Mouse (Mus musculus) MEL (cell line): ENCODE measurements around the gene Cnst. TPM values are rescaled to one million over a fixed set of nuclear protein-coding genes. Genes with fewer than 3 reads are reported as not detected.

ENCODE experiments used
- DNase-seq: peaks from one replicate; pipeline ENCODE4 v3.0.0; 2011; ENCODE audit warnings: low read depth, low spot score
- H3K27ac ChIP-seq: 2 replicates; pipeline ENCODE4 v1.5.1; 2012; ENCODE audit warnings: low read depth, mild to moderate bottlenecking, control low read depth, low read length, moderate library complexity; ENCODE audit not compliant: control insufficient read depth
- H3K27me3 ChIP-seq, 2 experiments: fragments of 150-350 bp in 1 of 2; sonication (generic) in 1 of 2; 2 replicates each; pipeline ENCODE4 v1.6.1; 2012; ENCODE audit warnings: low read length in 2 of 2, mild to moderate bottlenecking in 2 of 2, improper control_type of control experiment in 1 of 2, moderate library complexity in 1 of 2; ENCODE audit not compliant: insufficient read depth in 2 of 2, control insufficient read depth in 1 of 2
- H3K36me3 ChIP-seq, 2 experiments: 2 replicates each; pipeline ENCODE4 v1.6.1; 2012 to 2014; ENCODE audit warnings: low read length in 2 of 2, improper control_type of control experiment in 1 of 2, inconsistent platforms in 1 of 2, mild to moderate bottlenecking in 1 of 2; ENCODE audit not compliant: insufficient read depth in 2 of 2, control insufficient read depth in 1 of 2
- H3K4me1 ChIP-seq, 2 experiments: fragments of 150-350 bp in 1 of 2; sonication (generic) in 1 of 2; 2 replicates each; pipeline ENCODE4 v1.6.1; 2012; ENCODE audit warnings: low read length in 2 of 2, improper control_type of control experiment in 1 of 2, mild to moderate bottlenecking in 1 of 2; ENCODE audit not compliant: insufficient read depth in 2 of 2, control insufficient read depth in 1 of 2
- H3K4me3 ChIP-seq, 2 experiments: fragments of 150-350 bp in 1 of 2; sonication (generic) in 1 of 2; 2 replicates each; pipeline ENCODE4 v1.5.1; 2012; ENCODE audit warnings: low read depth in 2 of 2, low read length in 2 of 2, mild to moderate bottlenecking in 2 of 2, moderate library complexity in 2 of 2, control low read depth in 1 of 2, improper control_type of control experiment in 1 of 2; ENCODE audit not compliant: control insufficient read depth in 1 of 2, insufficient read depth in 1 of 2
- H3K79me2 ChIP-seq: 2 replicates; pipeline ENCODE4 v1.6.1; 2012; ENCODE audit warnings: mild to moderate bottlenecking, low read length, moderate library complexity; ENCODE audit not compliant: control insufficient read depth, poor library complexity, insufficient read depth
- H3K9ac ChIP-seq: 2 replicates; pipeline ENCODE4 v1.6.1; 2012; ENCODE audit warnings: low read depth, mild to moderate bottlenecking, control low read depth, low read length, moderate library complexity; ENCODE audit not compliant: control insufficient read depth, poor library complexity, severe bottlenecking
- H3K9me3 ChIP-seq: fragments of 150-350 bp; sonication (generic); replicated peaks from 2 replicates; pipeline ENCODE4 v1.6.1; 2012; ENCODE audit warnings: mild to moderate bottlenecking, low read length, improper control_type of control experiment, moderate library complexity; ENCODE audit not compliant: insufficient read depth
- BHLHE40 ChIP-seq: IDR thresholded peaks from 2 replicates; pipeline ENCODE4 v1.6.1; 2012; ENCODE audit warnings: low read depth, mild to moderate bottlenecking, inconsistent platforms, low read length, improper control_type of control experiment, borderline replicate concordance
- CHD2 ChIP-seq: IDR thresholded peaks from 2 replicates; pipeline ENCODE4 v1.6.1; 2011; ENCODE audit warnings: low read length, improper control_type of control experiment
- CTCF ChIP-seq, 3 experiments: IDR thresholded peaks in 2 of 3; conservative IDR thresholded peaks in 1 of 3; 2 replicates each; pipeline ENCODE4 v1.5.1; 2011 to 2012; ENCODE audit warnings: low read length in 3 of 3, low read depth in 2 of 3, mild to moderate bottlenecking in 2 of 3, improper control_type of control experiment in 1 of 3, inconsistent platforms in 1 of 3, mixed read lengths in 1 of 3, moderate library complexity in 1 of 3; ENCODE audit not compliant: control insufficient read depth in 1 of 3, insufficient read depth in 1 of 3, poor library complexity in 1 of 3, severe bottlenecking in 1 of 3
- EP300 ChIP-seq, 2 experiments: IDR thresholded peaks; 2 replicates each; pipeline ENCODE4 v1.6.1; 2011; ENCODE audit warnings: improper control_type of control experiment in 2 of 2, low read length in 2 of 2, low read depth in 1 of 2, mild to moderate bottlenecking in 1 of 2
- ETS1 ChIP-seq: IDR thresholded peaks from 2 replicates; pipeline ENCODE4 v1.6.1; 2012; ENCODE audit warnings: low read depth, mild to moderate bottlenecking, inconsistent platforms, low read length, improper control_type of control experiment, moderate library complexity
- GABPA ChIP-seq: IDR thresholded peaks from 2 replicates; pipeline ENCODE4 v1.6.1; 2012; ENCODE audit warnings: low read depth, mild to moderate bottlenecking, inconsistent platforms, low read length, improper control_type of control experiment, moderate library complexity
- GATA1 ChIP-seq: IDR thresholded peaks from 2 replicates; pipeline ENCODE4 v1.6.1; 2011; ENCODE audit warnings: low read depth, low read length, improper control_type of control experiment
- JUND ChIP-seq: IDR thresholded peaks from 2 replicates; pipeline ENCODE4 v1.6.1; 2011; ENCODE audit warnings: low read depth, mild to moderate bottlenecking, improper control_type of control experiment, low read length
- MAX ChIP-seq: IDR thresholded peaks from 2 replicates; pipeline ENCODE4 v1.6.1; 2011; ENCODE audit warnings: low read length, improper control_type of control experiment
- MXI1 ChIP-seq: IDR thresholded peaks from 2 replicates; pipeline ENCODE4 v1.6.1; 2011; ENCODE audit warnings: mild to moderate bottlenecking, low read depth, low read length, improper control_type of control experiment
- MYB ChIP-seq: IDR thresholded peaks from 2 replicates; pipeline ENCODE4 v1.6.1; 2011; ENCODE audit warnings: mild to moderate bottlenecking, low read depth, low read length, improper control_type of control experiment
- NELFE ChIP-seq: IDR thresholded peaks from 2 replicates; pipeline ENCODE4 v1.6.1; 2011; ENCODE audit warnings: low read depth, low read length, improper control_type of control experiment
- POLR2A ChIP-seq, 2 experiments: IDR thresholded peaks; 2 replicates each; pipeline ENCODE4 v1.6.1; 2011 to 2012; ENCODE audit warnings: low read length in 2 of 2, mild to moderate bottlenecking in 2 of 2, control low read depth in 1 of 2, improper control_type of control experiment in 1 of 2, low read depth in 1 of 2, moderate library complexity in 1 of 2; ENCODE audit not compliant: control insufficient read depth in 1 of 2, insufficient read depth in 1 of 2, poor library complexity in 1 of 2
- POLR2AphosphoS2 ChIP-seq: IDR thresholded peaks from 2 replicates; pipeline ENCODE4 v1.6.1; 2011; ENCODE audit warnings: low read length, improper control_type of control experiment
- RAD21 ChIP-seq: IDR thresholded peaks from 2 replicates; pipeline ENCODE4 v1.6.1; 2011; ENCODE audit warnings: mild to moderate bottlenecking, low read depth, low read length, improper control_type of control experiment
- SIN3A ChIP-seq: IDR thresholded peaks from 2 replicates; pipeline ENCODE4 v1.6.1; 2012; ENCODE audit warnings: low read length, improper control_type of control experiment, inconsistent platforms
- TBP ChIP-seq: IDR thresholded peaks from 2 replicates; pipeline ENCODE4 v1.8.0; 2011; ENCODE audit warnings: low read depth, low read length, improper control_type of control experiment
- ZC3H11A ChIP-seq: IDR thresholded peaks from 2 replicates; pipeline ENCODE4 v1.6.1; 2012; ENCODE audit warnings: low read depth, mild to moderate bottlenecking, inconsistent platforms, low read length, improper control_type of control experiment
- ZKSCAN1 ChIP-seq: IDR thresholded peaks from 2 replicates; pipeline ENCODE4 v1.6.1; 2012; ENCODE audit warnings: low read depth, mild to moderate bottlenecking, inconsistent platforms, low read length, improper control_type of control experiment, moderate library complexity
- ZNF384 ChIP-seq: IDR thresholded peaks from 2 replicates; pipeline ENCODE4 v1.6.1; 2012; ENCODE audit warnings: low read depth, mild to moderate bottlenecking, inconsistent platforms, low read length, improper control_type of control experiment
- polyA plus RNA-seq, 2 experiments: library from polyadenylated mRNA; stranded (reverse) in 1 of 2; unstranded in 1 of 2; fragments of >175 nt in 1 of 2; fragments of >200 nt in 1 of 2; gene quantifications; 2 replicates each; pipeline versions ENCODE4 v1.2.1 to v1.2.4; 2012; ENCODE audit warnings: low replicate concordance in 2 of 2, low read depth in 1 of 2; ENCODE audit not compliant: insufficient read length in 2 of 2, insufficient read depth in 1 of 2, missing spikeins in 1 of 2
- total RNA-seq: library from RNA; depleted of rRNA; stranded (reverse); fragments of 300-350 nt; gene quantifications from 2 replicates; pipeline ENCODE4 v1.2.3, GENCODE M21; 2012

Cnst gene
- total and polyA plus RNA-seq, 3 experiments = 10.4 to 12.1 TPM; not detected in 1

DNA sequence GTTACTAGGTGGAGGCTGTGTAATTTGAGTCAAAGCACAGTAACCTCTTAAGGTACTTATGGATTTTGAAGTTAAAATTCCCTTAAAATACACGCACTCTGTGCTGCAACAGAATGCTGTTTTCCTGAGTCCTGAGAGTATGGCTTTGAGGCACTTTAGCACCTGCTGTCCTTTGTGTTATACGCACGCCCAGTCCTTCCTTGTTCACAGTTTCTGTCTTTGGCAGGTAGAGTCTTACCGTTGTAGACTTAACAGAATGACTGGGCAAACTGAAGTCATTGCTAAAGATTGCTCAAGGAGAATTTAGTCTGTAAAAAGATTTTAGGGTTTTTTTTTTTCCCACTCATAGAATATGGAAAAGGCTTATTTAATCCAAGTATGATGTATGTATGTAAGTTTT, 5.8 kb downstream of the Cnst start:
- H3K27me3 ChIP-seq = no peaks in the 10 kb centered on the region
- H3K4me3 ChIP-seq = 0 out of 4 replicates have a peak overlapping the region, but pooled peaks of 1 of the 2 experiments have one; percentile 6
- H3K9me3 ChIP-seq = no peaks in the 10 kb centered on the region
- peak overlapping the region; percentile 62 for H3K27ac ChIP-seq
- peak overlapping the region; percentile 13; the same call in 1 of the 2 replicates for H3K9ac ChIP-seq
- TF ChIP-seq GABPA (no peak), NELFE (no peak), CHD2 (no peak; the same call in 1 of the 2 replicates), MYB (no peak), ZNF384 (0 out of 2 replicates have a peak, but pooled peaks have one; percentile 1), MXI1 (no peak), POLR2A (IDR thresholded peaks at IDR 0.05; ENCODE audit: control insufficient read depth in 1 of 2, insufficient read depth in 1 of 2, low read depth in 1 of 2, low read length in 2 of 2, poor library complexity in 1 of 2) (no peak), SIN3A (no peak), RAD21 (no peak), MAX (0 out of 2 replicates have a peak, but pooled peaks have one; percentile 1), GATA1 (no peak), ETS1 (no peak), POLR2AphosphoS2 (no peak)
- TF ChIP-seq, all 39 proteins: peak for 2
- Histone ChIP-seq H3K4me1 (peaks cover 20 to 26% of the 10 kb centered on the region in 2 experiments), H3K36me3 (peaks cover 0 to 53% of the 10 kb centered on the region in 2 experiments; a peak in 2 of 4 replicates), H3K79me2 (peaks cover 16% of the 10 kb centered on the region)
- DNase-seq = no peak

DNA sequence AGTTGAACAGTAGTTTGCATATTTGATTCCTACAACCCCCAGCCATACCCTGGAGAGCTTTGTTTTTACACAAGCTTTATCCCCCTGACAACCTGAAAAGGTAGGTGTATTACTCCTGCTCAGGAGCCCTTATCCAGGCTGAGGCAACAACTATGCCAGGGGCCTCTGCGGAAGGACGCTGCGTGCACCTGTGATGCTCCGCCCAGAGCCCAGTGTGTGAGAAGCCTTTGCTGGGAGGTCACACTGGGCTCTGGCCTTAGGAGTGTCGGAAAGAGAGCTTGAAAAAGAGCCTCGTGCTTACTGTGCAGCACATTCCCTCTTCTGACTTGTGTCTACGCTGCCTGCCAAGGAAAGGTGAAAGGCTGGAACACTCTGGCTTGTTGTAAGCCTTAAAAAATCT, 6.6 kb downstream of the Cnst start:
- TF ChIP-seq JUND (no peak), CTCF (IDR thresholded peaks at IDR 0.05 in 2 of 3, conservative IDR thresholded peaks at IDR 0.05 in 1 of 3; ENCODE audit: control insufficient read depth in 1 of 3, insufficient read depth in 1 of 3, low read depth in 2 of 3, low read length in 3 of 3, poor library complexity in 1 of 3, severe bottlenecking in 1 of 3) (no peak), TBP (no peak), GATA1 (no peak), ZC3H11A (no peak), EP300 (IDR thresholded peaks at IDR 0.05; ENCODE audit: low read depth in 1 of 2, low read length in 2 of 2) (no peak), BHLHE40 (no peak), ZKSCAN1 (no peak), MAX (no peak)
- H3K27ac ChIP-seq = no peak overlapping the region
- no peaks in the 10 kb centered on the region for H3K27me3 ChIP-seq
- H3K36me3 ChIP-seq = peaks cover 0 to 47% of the 10 kb centered on the region in 2 experiments; a peak in 2 of 4 replicates
- peaks cover 20 to 26% of the 10 kb centered on the region in 2 experiments for H3K4me1 ChIP-seq
- H3K4me3 ChIP-seq = no peak overlapping the region
- no peaks in the 10 kb centered on the region for H3K9me3 ChIP-seq
- no peak for DNase-seq
- H3K9ac ChIP-seq = no peak overlapping the region
- H3K79me2 ChIP-seq = peaks cover 15% of the 10 kb centered on the region
